Mouse (Mus musculus) cerebellum, adult 8-10 months (tissue): Measurements from ENCODE around the gene Heatr9.
"Not testable (repeated sequence)": the region's sequence is repeated elsewhere in the genome, so short reads cannot be mapped to it uniquely, and the experiment has no call there.

ENCODE experiments used
- DNase-seq: peaks from one replicate; pipeline ENCODE4 v3.0.0; 2022

Gene Heatr9

GRCm38 (mm10) chr11:83522075-83522474 lies at the start of gene Heatr9:
Heatr9 (minus strand) TSS chr11:83522175.
- DNase-seq, result no peak

GRCm38 (mm10) chr11:83570189-83570588 lies 48.2 kb upstream of the Heatr9 start:
- no peak for DNase-seq

DNA sequence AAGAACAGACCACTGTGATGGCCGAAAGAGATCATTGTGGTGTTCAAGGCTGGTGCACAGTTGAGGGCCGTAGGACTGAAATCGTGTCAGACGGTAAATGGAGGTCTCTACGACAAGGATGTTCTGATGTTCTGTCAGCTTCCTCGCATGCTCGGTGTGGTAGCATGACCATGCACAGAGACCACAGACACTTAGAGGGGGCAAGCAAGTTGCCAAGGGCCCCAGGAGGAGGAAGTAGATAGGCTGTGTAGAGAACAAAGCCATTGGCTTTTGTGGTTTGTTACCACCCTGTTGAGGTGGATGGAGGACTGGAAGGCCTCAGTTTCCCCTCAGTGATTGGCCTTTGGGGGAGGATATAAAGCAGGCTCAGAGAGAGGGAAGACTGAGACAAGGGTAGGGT lies 47.3 kb upstream of the Heatr9 start:
- DNase-seq, result no peak

DNA sequence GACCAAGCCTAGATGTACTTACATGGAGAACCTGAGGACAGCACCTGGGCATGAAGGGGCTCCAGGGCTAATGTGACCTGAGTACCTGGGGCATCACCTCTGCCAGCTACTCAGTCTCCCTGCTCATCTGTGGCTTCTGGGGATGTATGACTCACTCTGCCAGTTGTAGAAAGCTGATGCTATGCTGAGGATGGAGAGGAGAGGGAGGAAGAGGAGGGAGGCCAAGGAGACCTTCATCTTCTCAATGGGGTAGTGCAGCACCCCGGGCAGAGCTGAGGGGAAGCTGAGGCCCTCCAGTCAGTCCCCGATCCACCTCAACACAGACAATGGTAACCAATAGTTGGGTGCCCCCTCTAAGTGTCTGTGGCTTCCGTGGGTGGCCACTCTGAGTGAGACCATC lies 46.8 kb upstream of the Heatr9 start:
- no peak for DNase-seq

GRCm38 (mm10) chr11:83568061-83568460 lies 46.1 kb upstream of the Heatr9 start:
- DNase-seq, result no peak

DNA sequence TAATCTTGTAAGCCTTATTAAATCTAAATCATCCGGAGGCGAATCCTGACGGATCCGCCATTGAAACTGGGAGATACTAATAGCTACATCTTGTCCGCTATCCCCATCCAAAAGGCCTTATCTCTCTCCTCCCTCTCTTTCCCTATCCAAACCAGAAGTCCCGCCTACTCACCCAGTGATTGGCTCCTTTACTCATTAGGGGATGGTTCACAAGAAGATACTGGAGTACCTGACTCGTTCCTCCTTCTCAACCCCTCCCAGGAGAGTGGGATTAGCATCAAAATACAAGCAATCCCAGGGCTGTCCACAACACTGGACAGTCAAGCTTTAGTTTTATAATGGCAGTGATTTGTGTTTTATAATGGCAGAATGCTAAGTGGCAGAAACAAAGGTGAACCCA lies 45.3 kb upstream of the Heatr9 start:
- no peak for DNase-seq

- DNase-seq, result no peak
These were observed 44.6 kb upstream of the Heatr9 start for GRCm38 (mm10) chr11:83566617-83567016.

DNA sequence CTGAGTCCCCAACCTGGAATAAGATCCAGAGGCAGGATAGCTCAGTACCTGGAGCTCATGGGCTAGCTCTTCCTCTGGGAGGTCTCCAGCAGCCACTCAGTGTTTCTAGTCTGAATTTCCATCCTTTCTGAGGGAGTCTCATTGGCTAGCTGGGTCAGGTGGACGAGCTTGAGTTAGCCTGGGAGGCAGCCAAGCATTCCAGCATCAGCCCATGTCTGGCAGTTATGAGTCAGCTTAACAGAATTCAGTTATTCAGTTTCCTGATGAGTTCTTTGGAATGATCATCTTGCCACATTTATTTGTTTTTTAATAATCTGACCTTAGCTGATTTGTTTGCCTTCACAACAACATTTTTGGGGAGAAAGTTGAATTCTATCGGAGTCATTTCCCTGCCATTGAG lies 41.8 kb upstream of the Heatr9 start:
- DNase-seq, result no peak

- no peak for DNase-seq
These were observed 40.4 kb upstream of the Heatr9 start for GRCm38 (mm10) chr11:83562311-83562887.

- DNase-seq, result no peak
These were observed 38.4 kb upstream of the Heatr9 start for GRCm38 (mm10) chr11:83560405-83560804.

GRCm38 (mm10) chr11:83557074-83557473 lies 35.1 kb upstream of the Heatr9 start:
- DNase-seq, result no peak

GRCm38 (mm10) chr11:83556085-83556781 lies 34.3 kb upstream of the Heatr9 start:
- peak; percentile 16 for DNase-seq

- DNase-seq, result no peak
These were observed 29.7 kb upstream of the Heatr9 start for GRCm38 (mm10) chr11:83551668-83552067.

GRCm38 (mm10) chr11:83551037-83551436 lies 29.1 kb upstream of the Heatr9 start:
- DNase-seq, result not testable (repeated sequence)

GRCm38 (mm10) chr11:83550186-83550632 lies 28.2 kb upstream of the Heatr9 start:
- no peak for DNase-seq

DNA sequence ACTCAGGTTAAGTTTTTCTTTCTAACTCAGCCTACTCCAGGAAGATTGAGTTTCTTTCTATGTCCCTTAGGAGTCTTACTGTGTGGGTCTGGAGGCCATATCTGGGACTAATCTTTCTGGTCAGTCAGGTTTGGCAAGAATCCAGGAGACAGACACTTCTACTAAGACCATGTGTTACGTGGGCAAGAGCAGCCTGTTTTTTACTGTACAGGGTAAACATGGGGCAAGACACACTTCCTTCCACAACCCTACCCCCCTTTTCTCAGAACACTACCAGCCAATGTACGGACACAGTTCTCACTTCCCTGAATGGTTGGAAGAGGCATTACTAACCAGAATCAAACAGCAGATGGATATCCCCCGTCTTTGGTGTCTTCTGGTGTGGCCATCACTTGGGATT lies 22.2 kb upstream of the Heatr9 start:
- no peak for DNase-seq

DNA sequence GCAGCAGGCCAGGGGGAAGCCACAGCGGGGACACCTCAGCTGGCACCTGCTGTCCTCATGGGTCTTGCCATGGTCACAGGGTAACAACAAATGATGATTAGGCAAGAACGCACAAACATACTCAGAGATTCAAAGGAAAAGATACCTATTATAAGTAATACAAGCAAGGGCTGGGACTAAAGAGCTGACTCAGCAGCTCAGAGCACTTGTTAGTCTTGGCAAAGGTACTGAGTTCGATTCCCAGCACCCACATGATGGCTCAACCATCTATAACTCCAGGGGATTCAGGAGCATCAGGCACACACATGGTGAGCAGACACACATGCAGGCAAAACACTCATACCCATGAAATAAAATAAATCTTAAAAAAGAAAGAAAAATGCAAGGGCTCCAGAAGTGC lies 19.4 kb upstream of the Heatr9 start:
- DNase-seq, result no peak

GRCm38 (mm10) chr11:83540931-83541330 lies 19.0 kb upstream of the Heatr9 start:
- no peak for DNase-seq

DNA sequence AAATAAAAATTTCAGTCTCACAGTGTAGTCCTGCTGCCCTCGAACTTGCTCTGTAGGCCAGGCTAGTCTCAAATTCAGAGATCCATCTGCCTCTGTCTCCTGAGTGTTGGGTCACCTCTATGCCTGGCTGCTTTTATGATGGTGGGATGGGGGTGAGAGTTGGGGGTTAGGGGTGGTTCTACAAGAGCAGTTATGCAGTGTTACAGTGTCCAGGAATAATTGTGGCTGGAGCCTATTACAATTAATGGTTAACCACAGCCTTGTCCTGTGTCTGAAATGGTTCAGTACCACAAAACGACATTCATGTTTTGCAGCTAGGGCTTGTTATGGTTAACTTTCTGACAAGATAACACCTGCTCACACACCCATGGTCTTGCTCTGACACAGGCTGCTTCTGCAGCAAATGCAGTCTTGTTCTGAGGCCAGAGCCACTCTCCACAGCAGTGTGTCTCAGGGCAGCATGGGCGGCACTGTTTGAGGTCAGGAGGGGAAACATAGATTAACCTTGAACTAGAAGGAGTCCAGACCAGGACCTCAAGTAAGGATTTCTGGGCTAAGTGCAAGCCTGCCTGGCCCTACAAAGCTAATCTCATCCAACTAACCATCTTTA lies 16.8 kb upstream of the Heatr9 start:
- no peak for DNase-seq

- DNase-seq, result no peak
These were observed 14.9 kb upstream of the Heatr9 start for GRCm38 (mm10) chr11:83536831-83537230.

- peak; percentile 21 for DNase-seq
These were observed 12.8 kb upstream of the Heatr9 start for GRCm38 (mm10) chr11:83534609-83535423.

DNA sequence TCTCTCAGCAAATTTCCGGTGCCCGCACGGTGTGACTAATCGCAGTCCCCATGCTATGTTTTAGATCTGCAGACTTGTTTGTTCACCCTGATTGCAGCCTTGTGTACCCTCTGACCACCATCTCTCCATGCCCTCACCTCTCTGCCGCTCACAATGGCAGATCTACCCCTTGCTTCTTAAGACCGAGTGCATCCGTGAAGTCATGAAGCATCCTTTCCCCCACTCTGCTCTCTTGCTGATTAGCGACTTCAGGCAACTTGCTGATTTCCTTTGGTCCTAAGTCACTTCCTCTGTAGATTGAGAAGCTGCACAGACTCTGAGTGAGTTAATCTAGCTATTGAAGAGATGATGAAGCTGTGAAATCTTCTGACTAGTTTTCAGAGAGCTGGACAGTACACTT lies 12.2 kb upstream of the Heatr9 start:
- DNase-seq, result no peak

- no peak for DNase-seq
These were observed 11.2 kb upstream of the Heatr9 start for GRCm38 (mm10) chr11:83533192-83533591.

GRCm38 (mm10) chr11:83530360-83530759 lies 8.4 kb upstream of the Heatr9 start, which contains the start of gene Ccl5:
Ccl5 (minus strand) TSS chr11:83530518.
- no peak for DNase-seq
